Comparison of ENCODE assay signal across 16 mouse cellular contexts in genomic region chr5:30855674-30856073, GRCm38 (mm10). TPM values are rescaled to one million over a fixed set of nuclear protein-coding genes. Genes with fewer than 3 reads are reported as not detected.
DNase-seq lines count a peak whose midpoint lies in the region; ATAC-seq and TF ChIP-seq lines count a peak whose summit lies in the region.
"Had no signal": no experiment of that assay in that cellular context is flagged by ENCODE, and none has a peak within 500 bp of the region (broad histone marks: within the 10 kb centered on the region; RNA-seq: fewer than 3 reads in every experiment).

No protein-coding gene starts in this region.

- TF ChIP-seq CTCF in intestine, postnatal 0 days (IDR thresholded peaks at IDR 0.05; ENCODE audit: low read depth) = peak; percentile 75

- no peak overlapping the region for H3K27ac ChIP-seq in kidney, embryonic 14.5 days (ENCODE audit: low read depth, low read length)
- H3K27ac ChIP-seq in intestine, postnatal 0 days (ENCODE audit: low read depth, low read length) = no peak overlapping the region
- H3K27ac ChIP-seq: limb, embryonic 15.5 days had no signal

- DNase-seq in kidney, adult 18-20 months = peak; percentile 32
- DNase-seq in thymus, postnatal 0 days (ENCODE audit: low spot score) = peak; percentile 16
- DNase-seq in thymus, adult 18-20 months = no peak
- DNase-seq in adrenal gland, adult 2 months = no peak
- no peak for DNase-seq in urinary bladder, postnatal 10 days (ENCODE audit: low spot score)
- DNase-seq in left cerebral cortex, adult 9 months (ENCODE audit: low spot score in 2 of 2) = no peak
- DNase-seq: cerebellum, postnatal 14 days; heart, adult 11 months; heart, postnatal 10 days; right cerebral cortex, adult 18-20 months; thymus, postnatal 4 days had no signal

- no peak overlapping the region for H3K9ac ChIP-seq in kidney, embryonic 14.5 days (ENCODE audit: low read depth, low read length)
- no peak overlapping the region for H3K9ac ChIP-seq in intestine, postnatal 0 days (ENCODE audit: low read depth, low read length)
- H3K9ac ChIP-seq: limb, embryonic 15.5 days had no signal

- H3K36me3 ChIP-seq in kidney, embryonic 14.5 days (ENCODE audit: control insufficient read depth, insufficient read depth, low read length) = no peaks in the 10 kb centered on the region
- H3K36me3 ChIP-seq in intestine, postnatal 0 days (ENCODE audit: control insufficient read depth, insufficient read depth) = no peaks in the 10 kb centered on the region
- H3K36me3 ChIP-seq: limb, embryonic 15.5 days had no signal

- 62% methylated on average over 3 of the region's 3 CpGs for WGBS in kidney, embryonic 14.5 days
- 32% methylated on average over 3 of the region's 3 CpGs for WGBS in intestine, postnatal 0 days

- no peak overlapping the region for H3K4me2 ChIP-seq in kidney, embryonic 14.5 days (replicated peaks; ENCODE audit: low read depth, low read length)
- no peak overlapping the region for H3K4me2 ChIP-seq in intestine, postnatal 0 days (replicated peaks; ENCODE audit: low read depth)
- H3K4me2 ChIP-seq: limb, embryonic 15.5 days had no signal

- H3K9me3 ChIP-seq in kidney, embryonic 14.5 days (ENCODE audit: control insufficient read depth, low read length) = peaks cover 3% of the 10 kb centered on the region; the same call in 1 of the 2 replicates
- H3K9me3 ChIP-seq in intestine, postnatal 0 days (ENCODE audit: control insufficient read depth) = no peaks in the 10 kb centered on the region
- H3K9me3 ChIP-seq: limb, embryonic 15.5 days had no signal

- H3K4me1 ChIP-seq in kidney, embryonic 14.5 days (ENCODE audit: control insufficient read depth, insufficient read depth, low read length) = peaks cover 3% of the 10 kb centered on the region; the same call in 1 of the 2 replicates
- H3K4me1 ChIP-seq in intestine, postnatal 0 days (replicated peaks; ENCODE audit: control insufficient read depth, insufficient read depth, low read length) = peaks cover 4% of the 10 kb centered on the region; the same call in 1 of the 2 replicates

- H3K4me3 ChIP-seq in kidney, embryonic 14.5 days (ENCODE audit: low read length) = no peak overlapping the region
- H3K4me3 ChIP-seq in intestine, postnatal 0 days (ENCODE audit: low read depth, low read length) = no peak overlapping the region
- H3K4me3 ChIP-seq: limb, embryonic 15.5 days had no signal

- no peaks in the 10 kb centered on the region for H3K27me3 ChIP-seq in kidney, embryonic 14.5 days (ENCODE audit: control insufficient read depth, insufficient read depth, low read length)
- no peaks in the 10 kb centered on the region for H3K27me3 ChIP-seq in intestine, postnatal 0 days (replicated peaks; ENCODE audit: control insufficient read depth, insufficient read depth, low read length)
- H3K27me3 ChIP-seq: limb, embryonic 15.5 days had no signal

- no peak for ATAC-seq in kidney, embryonic 14.5 days (ENCODE audit: low FRiP score, low TSS enrichment)
- ATAC-seq in intestine, postnatal 0 days = peak; percentile 34; the same call in 1 of the 2 replicates
- ATAC-seq: activated CD4-positive, CD25-positive, alpha-beta regulatory T cell, adult 4 months; inflammation-experienced regulatory T-cells, adult 6 months had no signal

RNA-seq across cellular contexts. Expression of gene Tmem214, which starts 12.1 kb away (rescaled TPM):
- polyA plus RNA-seq in kidney, embryonic 14.5 days (2014; fragmentation: Nextera tagmentation; extraction: Ambion mirVana) = 53.1 and 65.1 TPM in 2 replicates
- polyA plus RNA-seq in thymus, postnatal 0 days (2015; fragmentation: Nextera tagmentation; extraction: Ambion mirVana) = 41.7 TPM in 2 replicates
- 46.1 and 47.6 TPM in 2 replicates for polyA plus RNA-seq in intestine, postnatal 0 days (2015; fragmentation: Nextera tagmentation; extraction: Ambion mirVana)
- total RNA-seq in adrenal gland, adult 2 months (2021) = 10 to 100 TPM; 51.9 to 62.2 TPM
- 87.6 and 96.9 TPM in 2 replicates for polyA plus RNA-seq in adrenal gland, adult 2 months (2012; rRNA removed)

RNA-seq across cellular contexts. Expression of gene Agbl5, which starts 32.8 kb away (rescaled TPM):
- polyA plus RNA-seq in kidney, embryonic 14.5 days (2014; fragmentation: Nextera tagmentation; extraction: Ambion mirVana) = 19.5 and 27.1 TPM in 2 replicates
- 13.3 and 15.9 TPM in 2 replicates for polyA plus RNA-seq in thymus, postnatal 0 days (2015; fragmentation: Nextera tagmentation; extraction: Ambion mirVana)
- 5.5 and 6.5 TPM in 2 replicates for polyA plus RNA-seq in intestine, postnatal 0 days (2015; fragmentation: Nextera tagmentation; extraction: Ambion mirVana)
- 1 to 10 TPM; 7.6 to 9.2 TPM for total RNA-seq in adrenal gland, adult 2 months (2021)
- 25.3 and 27.5 TPM in 2 replicates for polyA plus RNA-seq in adrenal gland, adult 2 months (2012; rRNA removed)

RNA-seq across cellular contexts. Expression of gene Mapre3, which starts 41.2 kb away (rescaled TPM):
- polyA plus RNA-seq in kidney, embryonic 14.5 days (2014; fragmentation: Nextera tagmentation; extraction: Ambion mirVana) = 13.6 and 19.3 TPM in 2 replicates
- polyA plus RNA-seq in thymus, postnatal 0 days (2015; fragmentation: Nextera tagmentation; extraction: Ambion mirVana) = 3.4 and 3.8 TPM in 2 replicates
- 25.3 and 25.5 TPM in 2 replicates for polyA plus RNA-seq in intestine, postnatal 0 days (2015; fragmentation: Nextera tagmentation; extraction: Ambion mirVana)
- 10 to 100 TPM; 60.0 to 79.0 TPM for total RNA-seq in adrenal gland, adult 2 months (2021)
- 103 and 134 TPM in 2 replicates for polyA plus RNA-seq in adrenal gland, adult 2 months (2012; rRNA removed)

RNA-seq across cellular contexts. Expression of gene Ost4, which starts 51.9 kb away (rescaled TPM):
- 500 and 653 TPM in 2 replicates for polyA plus RNA-seq in kidney, embryonic 14.5 days (2014; fragmentation: Nextera tagmentation; extraction: Ambion mirVana)
- polyA plus RNA-seq in thymus, postnatal 0 days (2015; fragmentation: Nextera tagmentation; extraction: Ambion mirVana) = 396 and 461 TPM in 2 replicates
- polyA plus RNA-seq in intestine, postnatal 0 days (2015; fragmentation: Nextera tagmentation; extraction: Ambion mirVana) = 458 and 495 TPM in 2 replicates
- 100 to 1,000 TPM; 256 to 264 TPM for total RNA-seq in adrenal gland, adult 2 months (2021)
- 120 and 143 TPM in 2 replicates for polyA plus RNA-seq in adrenal gland, adult 2 months (2012; rRNA removed)

RNA-seq across cellular contexts. Expression of gene Emilin1, which starts 57.5 kb away (rescaled TPM):
- 170 and 191 TPM in 2 replicates for polyA plus RNA-seq in kidney, embryonic 14.5 days (2014; fragmentation: Nextera tagmentation; extraction: Ambion mirVana)
- polyA plus RNA-seq in thymus, postnatal 0 days (2015; fragmentation: Nextera tagmentation; extraction: Ambion mirVana) = 47.0 and 47.5 TPM in 2 replicates
- 63.2 and 63.7 TPM in 2 replicates for polyA plus RNA-seq in intestine, postnatal 0 days (2015; fragmentation: Nextera tagmentation; extraction: Ambion mirVana)
- total RNA-seq in adrenal gland, adult 2 months (2021) = 10 to 100 TPM; 40.3 to 62.0 TPM
- polyA plus RNA-seq in adrenal gland, adult 2 months (2012; rRNA removed) = 64.1 and 75.1 TPM in 2 replicates

Comparison
In these comparisons a context has a peak if more than half of its experiments do, and no peak if none do; other contexts are left out.
1. DNase-seq: peak in kidney, adult 18-20 months (single experiment) and thymus, postnatal 0 days (single experiment); none in thymus, adult 18-20 months (0 of 2), adrenal gland, adult 2 months (single experiment), urinary bladder, postnatal 10 days (single experiment) and left cerebral cortex, adult 9 months (0 of 2).